In the genomic region with DNA sequence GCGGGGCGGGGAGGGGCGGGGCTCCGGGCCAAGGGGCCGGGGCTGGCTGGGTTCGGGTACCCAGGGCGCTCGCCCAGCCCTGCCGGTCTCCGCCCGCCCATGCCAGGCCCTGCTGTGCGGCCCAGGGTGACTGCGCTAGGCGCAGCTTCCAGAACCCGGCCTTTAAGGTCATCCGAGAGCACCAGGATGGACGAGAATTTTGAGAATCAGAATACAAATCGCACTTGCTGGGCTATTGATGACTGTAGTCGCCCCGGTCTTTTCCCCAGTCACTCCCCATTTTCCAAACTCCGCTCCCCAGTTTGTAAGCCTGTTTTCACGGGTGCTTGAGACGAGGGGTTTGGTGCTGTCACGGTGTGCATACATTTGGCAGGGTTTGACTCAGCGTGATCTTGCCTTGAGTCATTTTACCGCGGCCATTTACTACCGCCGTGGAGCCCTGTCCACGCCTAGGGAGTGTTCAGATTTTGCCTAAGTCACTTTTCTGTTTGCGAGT, we compare ENCODE assay signal across 8 mouse cellular contexts. TPM values are rescaled to one million over a fixed set of nuclear protein-coding genes. Genes with fewer than 3 reads are reported as not detected.
DNase-seq lines count a peak whose midpoint lies in the region; ATAC-seq and TF ChIP-seq lines count a peak whose summit lies in the region.

No protein-coding gene starts in this region.

- peak overlapping the region; percentile 79 for H3K9ac ChIP-seq in forebrain, postnatal 0 days
- H3K9ac ChIP-seq in liver, embryonic 16.5 days (ENCODE audit: low read depth, low read length) = peak overlapping the region; percentile 73

- no peaks in the 10 kb centered on the region for H3K27me3 ChIP-seq in spleen, adult 2 months (ENCODE audit: control insufficient read depth, insufficient read depth, low read length)
- H3K27me3 ChIP-seq in forebrain, postnatal 0 days (ENCODE audit: insufficient read depth, low read length) = no peaks in the 10 kb centered on the region
- H3K27me3 ChIP-seq in liver, embryonic 16.5 days (ENCODE audit: control insufficient read depth, insufficient read depth, low read depth, low read length) = no peaks in the 10 kb centered on the region

- no peaks in the 10 kb centered on the region for H3K4me1 ChIP-seq in spleen, adult 2 months (ENCODE audit: control insufficient read depth, insufficient read depth, insufficient read length)
- 0 out of 2 replicates have a peak, but pooled peaks cover 3% of the 10 kb centered on the region for H3K4me1 ChIP-seq in forebrain, postnatal 0 days (ENCODE audit: insufficient read depth)
- peaks cover 7% of the 10 kb centered on the region for H3K4me1 ChIP-seq in liver, embryonic 16.5 days (ENCODE audit: control insufficient read depth, low read depth, low read length)

- peak; percentile 37 for DNase-seq in embryo, embryonic 10 days (ENCODE audit: low spot score)
- DNase-seq in embryo, embryonic 9.5 days (ENCODE audit: extremely low spot score) = no peak
- no peak for DNase-seq in spleen, adult 2 months (ENCODE audit: low read depth in 1 of 2, low spot score in 2 of 2)
- no peak for DNase-seq in spleen, adult 12 weeks (ENCODE audit: low spot score)
- peak; percentile 63 for DNase-seq in forebrain, postnatal 0 days
- no peak for DNase-seq in retina, embryonic 14.5 days (ENCODE audit: low spot score)
- no peak for DNase-seq in yolk sac, embryonic 10.5 days (ENCODE audit: low spot score)

- peaks cover 14% of the 10 kb centered on the region for H3K36me3 ChIP-seq in spleen, adult 2 months (ENCODE audit: control insufficient read depth, insufficient read depth, low read length)
- H3K36me3 ChIP-seq in forebrain, postnatal 0 days (ENCODE audit: insufficient read depth) = peaks cover 25% of the 10 kb centered on the region
- H3K36me3 ChIP-seq in liver, embryonic 16.5 days (ENCODE audit: control insufficient read depth, insufficient read depth) = peaks cover 6% of the 10 kb centered on the region; the same call in 1 of the 2 replicates

- H3K27ac ChIP-seq in spleen, adult 2 months (ENCODE audit: insufficient read depth, low read length) = peak overlapping the region; percentile 58
- H3K27ac ChIP-seq in forebrain, postnatal 0 days (ENCODE audit: low read depth, low read length) = peak overlapping the region; percentile 84
- H3K27ac ChIP-seq in liver, embryonic 16.5 days (ENCODE audit: low read length) = peak overlapping the region; percentile 58

- no peaks in the 10 kb centered on the region for H3K9me3 ChIP-seq in forebrain, postnatal 0 days (ENCODE audit: low read length)
- no peaks in the 10 kb centered on the region for H3K9me3 ChIP-seq in liver, embryonic 16.5 days (replicated peaks; ENCODE audit: control insufficient read depth, low read length)

- no peak for TF ChIP-seq CTCF in spleen, adult 2 months (IDR thresholded peaks at IDR 0.05; ENCODE audit: extremely low read depth, insufficient read depth, insufficient read length, insufficient replicate concordance)
- TF ChIP-seq CTCF in forebrain, postnatal 0 days (IDR thresholded peaks at IDR 0.05; ENCODE audit: low read depth) = no peak

- peak overlapping the region; percentile 74 for H3K4me3 ChIP-seq in spleen, adult 2 months (ENCODE audit: extremely low read depth, insufficient read depth, insufficient read length)
- H3K4me3 ChIP-seq in forebrain, postnatal 0 days (ENCODE audit: low read depth, low read length) = peak overlapping the region; percentile 84
- H3K4me3 ChIP-seq in liver, embryonic 16.5 days (ENCODE audit: low read depth, low read length) = peak overlapping the region; percentile 77

- TF ChIP-seq POLR2A in spleen, adult 2 months (IDR thresholded peaks at IDR 0.05; ENCODE audit: low read depth, low read length) = no peak

- WGBS in spleen, adult 2 months = under 1% methylated on average over 27 of the region's 31 CpGs
- WGBS in forebrain, postnatal 0 days = under 1% methylated on average over 26 of the region's 31 CpGs
- WGBS in liver, embryonic 16.5 days (ENCODE audit: insufficient replicate concordance) = under 1% methylated on average over 24 of the region's 31 CpGs

- H3K4me2 ChIP-seq in forebrain, postnatal 0 days (ENCODE audit: low read depth) = peak overlapping the region; percentile 59
- peak overlapping the region; percentile 74 for H3K4me2 ChIP-seq in liver, embryonic 16.5 days (ENCODE audit: low read depth, low read length)

- peak; percentile 80 for ATAC-seq in forebrain, postnatal 0 days
- ATAC-seq in liver, embryonic 16.5 days (ENCODE audit: low read depth) = peak; percentile 85

RNA-seq across cellular contexts. Expression of gene Cldnd1, which starts 0.5 kb away (rescaled TPM):
- polyA plus RNA-seq in spleen, adult 2 months (2012; rRNA removed) = 26.0 and 27.5 TPM in 2 replicates
- 42.9 and 54.8 TPM in 2 replicates for total RNA-seq in forebrain, postnatal 0 days (2014; rRNA removed)
- 117 and 129 TPM in 2 replicates for polyA plus RNA-seq in forebrain, postnatal 0 days (2015; fragmentation: Nextera tagmentation; extraction: Ambion mirVana)
- polyA plus RNA-seq in liver, embryonic 16.5 days (2015; fragmentation: Nextera tagmentation; extraction: Ambion mirVana) = 23.8 and 24.2 TPM in 2 replicates

RNA-seq across cellular contexts. Expression of gene Gpr15, which starts 9.4 kb away (rescaled TPM):
- polyA plus RNA-seq in spleen, adult 2 months (2012; rRNA removed) = 0.70 and 0.86 TPM in 2 replicates
- 0.14 TPM in 1 of 2 replicates, not detected in the other for total RNA-seq in forebrain, postnatal 0 days (2014; rRNA removed)
- polyA plus RNA-seq in forebrain, postnatal 0 days (2015; fragmentation: Nextera tagmentation; extraction: Ambion mirVana) = not detected in 2 replicates
- polyA plus RNA-seq in liver, embryonic 16.5 days (2015; fragmentation: Nextera tagmentation; extraction: Ambion mirVana) = not detected in 2 replicates

RNA-seq across cellular contexts. Expression of gene Olfr172, which starts 34.8 kb away (rescaled TPM):
- not detected in 2 replicates for polyA plus RNA-seq in spleen, adult 2 months (2012; rRNA removed)
- not detected in 2 replicates for total RNA-seq in forebrain, postnatal 0 days (2014; rRNA removed)
- not detected in 2 replicates for polyA plus RNA-seq in forebrain, postnatal 0 days (2015; fragmentation: Nextera tagmentation; extraction: Ambion mirVana)
- polyA plus RNA-seq in liver, embryonic 16.5 days (2015; fragmentation: Nextera tagmentation; extraction: Ambion mirVana) = not detected in 2 replicates

RNA-seq across cellular contexts. Expression of gene Cpox, which starts 58.1 kb away (rescaled TPM):
- 22.3 and 36.3 TPM in 2 replicates for polyA plus RNA-seq in spleen, adult 2 months (2012; rRNA removed)
- 12.9 and 22.4 TPM in 2 replicates for total RNA-seq in forebrain, postnatal 0 days (2014; rRNA removed)
- 5.9 and 10.0 TPM in 2 replicates for polyA plus RNA-seq in forebrain, postnatal 0 days (2015; fragmentation: Nextera tagmentation; extraction: Ambion mirVana)
- polyA plus RNA-seq in liver, embryonic 16.5 days (2015; fragmentation: Nextera tagmentation; extraction: Ambion mirVana) = 356 and 399 TPM in 2 replicates

Comparison
In these comparisons a context has a peak if more than half of its experiments do, and no peak if none do; other contexts are left out.
1. DNase-seq: peak in embryo, embryonic 10 days (single experiment) and forebrain, postnatal 0 days (single experiment); none in embryo, embryonic 9.5 days (single experiment), spleen, adult 2 months (0 of 2), spleen, adult 12 weeks (single experiment), retina, embryonic 14.5 days (single experiment) and yolk sac, embryonic 10.5 days (single experiment).
2. Peak in every context shown above with its lines, with median percentiles within 50 percentile points of each other: H3K27ac ChIP-seq and H3K4me3 ChIP-seq.